Mouse (Mus musculus): Measurements from ENCODE around the gene Tnni3k.

Tnni3k gene

GRCm38 (mm10) chr3:154758089-154758488 is 297.1 kb downstream of the Tnni3k start:
- no peak for DNase-seq

GRCm38 (mm10) chr3:154755225-154755624 is 300.0 kb downstream of the Tnni3k start:
- no peak for DNase-seq

GRCm38 (mm10) chr3:154754505-154754904 is 300.7 kb downstream of the Tnni3k start:
- DNase-seq = no peak

- DNase-seq = no peak
Observed at GRCm38 (mm10) chr3:154744317-154744716, 310.9 kb downstream of the Tnni3k start.

- no peak for DNase-seq
Observed at GRCm38 (mm10) chr3:154742927-154743326, 312.3 kb downstream of the Tnni3k start.

- no peak for DNase-seq
Observed at GRCm38 (mm10) chr3:154741496-154741895, 313.7 kb downstream of the Tnni3k start.
